Mouse (Mus musculus) brain, embryonic 14.5 days (tissue): Measurements from ENCODE around the gene Lrtm1.

ENCODE experiments used
- CTCF ChIP-seq: fragments of 200-500 bp; IDR thresholded peaks from 2 replicates; pipeline ENCODE4 v1.5.1; 2012; ENCODE audit warnings: inconsistent platforms, mild to moderate bottlenecking, moderate library complexity, borderline replicate concordance; ENCODE audit not compliant: insufficient read depth, insufficient read length; ENCODE audit errors: extremely low read depth
- POLR2A ChIP-seq: fragments of 200-500 bp; IDR thresholded peaks from 2 replicates; pipeline ENCODE4 v1.6.1; 2012; ENCODE audit warnings: mild to moderate bottlenecking, inconsistent platforms, borderline replicate concordance; ENCODE audit not compliant: poor library complexity, insufficient read depth, insufficient read length, severe bottlenecking; ENCODE audit errors: extremely low read depth

DNA sequence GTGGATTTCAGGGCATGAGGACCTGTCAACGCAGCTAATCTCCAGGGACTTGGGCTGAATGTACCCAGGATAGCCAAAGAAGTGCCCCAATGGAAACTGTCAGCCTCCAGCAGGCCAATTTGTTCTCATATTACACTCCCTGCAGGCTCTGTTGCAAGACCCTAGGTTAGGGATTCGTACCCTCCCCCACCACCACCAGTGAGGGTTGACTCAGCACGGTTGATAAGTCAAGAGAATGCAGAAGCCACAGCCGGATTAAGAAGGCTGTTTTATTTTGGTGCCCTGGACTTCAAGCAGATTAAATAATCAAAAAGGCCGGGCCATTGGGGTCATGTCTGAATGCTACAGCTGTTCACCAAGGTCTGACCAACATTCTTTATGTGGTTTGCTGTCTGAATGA is at the start of gene Lrtm1:
- TF ChIP-seq POLR2A, result no peak
- TF ChIP-seq CTCF, result no peak
